Mouse (Mus musculus) heart, postnatal 0 days (tissue): ENCODE measurements around the gene Sec61a2.

Source experiments
- CTCF ChIP-seq: IDR thresholded peaks from 2 replicates; pipeline ENCODE4 v1.5.1; 2016; ENCODE audit warnings: antibody characterized with exemption, control low read depth, low read depth
- EP300 ChIP-seq: IDR thresholded peaks from 2 replicates; pipeline ENCODE4 v1.6.1; 2016; ENCODE audit warnings: antibody characterized with exemption, low read depth

GRCm38 (mm10) chr2:5867681-5868080 lies 27.6 kb downstream of the Sec61a2 start:
- TF ChIP-seq CTCF = no peak
- no peak for TF ChIP-seq EP300
